Mouse (Mus musculus) thymus, adult 2 months (tissue): Measurements from ENCODE around the gene Ip6k3.

ENCODE experiments used
- CTCF ChIP-seq: fragments of 200-500 bp; IDR thresholded peaks from 2 replicates; pipeline ENCODE4 v1.5.1; 2012; ENCODE audit warnings: mild to moderate bottlenecking, control low read depth, low read length, moderate library complexity, borderline replicate concordance; ENCODE audit not compliant: control insufficient read depth, poor library complexity, insufficient read depth; ENCODE audit errors: extremely low read depth
- POLR2A ChIP-seq: fragments of 200-500 bp; IDR thresholded peaks from 2 replicates; pipeline ENCODE4 v1.6.1; 2012; ENCODE audit warnings: mild to moderate bottlenecking, low read length, control low read depth, moderate library complexity; ENCODE audit not compliant: control insufficient read depth, poor library complexity, insufficient read depth; ENCODE audit errors: extremely low read depth

GRCm38 (mm10) chr17:27153773-27154193 is 13.8 kb downstream of the Ip6k3 start:
- TF ChIP-seq POLR2A = no peak
- TF ChIP-seq CTCF = no peak
